Mouse (Mus musculus) brain, embryonic 14.5 days (tissue): ENCODE measurements at regions not wholly inside any gene's neighbourhood (a gene's known extent, or its start where the extent isn't known, plus 50 kb on each side); places are given as distances from the start of the nearest gene placed in this dataset.

Source experiments
- CTCF ChIP-seq: fragments of 200-500 bp; IDR thresholded peaks from 2 replicates; pipeline ENCODE4 v1.5.1; 2012; ENCODE audit warnings: inconsistent platforms, mild to moderate bottlenecking, moderate library complexity, borderline replicate concordance; ENCODE audit not compliant: insufficient read depth, insufficient read length; ENCODE audit errors: extremely low read depth
- POLR2A ChIP-seq: fragments of 200-500 bp; IDR thresholded peaks from 2 replicates; pipeline ENCODE4 v1.6.1; 2012; ENCODE audit warnings: mild to moderate bottlenecking, inconsistent platforms, borderline replicate concordance; ENCODE audit not compliant: poor library complexity, insufficient read depth, insufficient read length, severe bottlenecking; ENCODE audit errors: extremely low read depth

DNA sequence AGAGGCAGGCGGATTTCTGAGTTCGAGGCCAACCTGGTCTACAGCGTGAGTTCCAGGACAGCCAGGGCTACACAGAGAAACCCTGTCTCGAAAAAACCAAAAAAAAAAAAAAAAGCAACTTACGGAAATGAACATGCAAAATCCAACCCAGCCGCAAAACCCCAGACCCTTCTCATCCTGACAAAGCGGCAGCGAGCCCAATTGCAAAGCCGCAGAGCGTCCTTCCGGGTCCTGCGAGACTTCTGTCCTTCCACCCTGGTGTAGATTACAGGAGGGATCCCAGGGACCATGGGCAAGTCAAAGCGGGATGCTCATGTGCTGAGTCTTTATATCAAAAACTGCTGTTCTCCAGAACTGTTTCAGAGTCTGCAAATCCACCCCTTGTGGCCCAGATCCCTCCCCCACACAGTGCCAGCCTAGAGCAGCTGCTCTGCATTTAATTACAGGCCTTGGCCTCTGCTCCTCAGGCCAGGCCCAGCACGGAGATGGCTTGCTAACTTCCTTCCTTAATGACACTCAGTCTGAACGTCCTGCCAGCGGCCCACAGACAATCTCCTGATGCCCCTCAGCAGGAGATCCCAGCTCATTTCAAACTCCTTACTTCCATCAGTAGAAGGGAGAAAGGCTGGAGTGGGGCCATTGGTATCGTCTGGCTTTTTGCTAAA, 67.1 kb upstream of the Tmem150c start:
- TF ChIP-seq CTCF = no peak
- TF ChIP-seq POLR2A = no peak
